Mouse (Mus musculus) megakaryocyte, embryonic 14.5 days (primary cell): ENCODE measurements around the gene Zbtb20.

Experiments used
- FLI1 ChIP-seq: IDR thresholded peaks from 2 replicates; pipeline ENCODE4 v1.6.1; 2012; ENCODE audit warnings: low read length, inconsistent platforms, mixed read lengths
- GATA1 ChIP-seq: IDR thresholded peaks from 3 replicates; pipeline ENCODE4 v1.6.1; 2012; ENCODE audit warnings: mixed read lengths, low read length, inconsistent platforms, borderline replicate concordance

DNA sequence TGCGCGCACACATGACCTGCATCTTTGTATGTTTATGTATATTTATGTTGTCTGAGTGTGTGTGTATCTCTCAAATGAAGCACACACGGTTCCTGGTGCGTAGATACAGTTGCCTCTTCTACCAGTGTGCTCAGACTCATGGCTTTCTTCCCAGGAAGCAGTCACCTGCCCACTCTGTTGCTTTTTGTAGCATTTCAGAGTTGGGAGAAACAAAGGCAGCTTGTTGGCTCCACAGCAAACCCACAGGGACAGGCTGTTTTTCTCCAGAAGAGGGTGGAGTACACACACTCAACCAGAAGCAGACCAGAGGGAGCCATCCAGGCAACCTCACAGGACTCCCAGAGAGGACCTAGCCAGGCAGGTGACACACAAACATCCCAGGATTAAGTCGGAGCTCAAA lies 750.3 kb downstream of the Zbtb20 start:
- TF ChIP-seq GATA1 (no peak), FLI1 (no peak)
